Mouse (Mus musculus): Measurements from ENCODE around the gene Rab5if. TPM values are rescaled to one million over a fixed set of nuclear protein-coding genes. Genes with fewer than 3 reads are reported as not detected.
A peak's percentile ranks its signal among the peaks of the same experiment; 100 is the strongest.

Rab5if gene
- polyA plus RNA-seq, 1 experiment from 2014 or later, result 145 TPM

- WGBS, result 80% methylated on average over 7 of the region's 7 CpGs
- Histone ChIP-seq H3K4me1 (replicated peaks) (peaks cover 18% of the 10 kb centered on the region), H3K4me2 (no peak overlapping the region), H3K27me3 (no peaks in the 10 kb centered on the region), H3K9ac (no peak overlapping the region), H3K27ac (replicated peaks) (no peak overlapping the region), H3K36me3 (peaks cover 7% of the 10 kb centered on the region; the same call in 1 of the 2 replicates), H3K9me3 (no peaks in the 10 kb centered on the region), H3K4me3 (no peak overlapping the region)
- no peak for ATAC-seq (ENCODE audit: low FRiP score, low read depth)
Observed at GRCm38 (mm10) chr2:156858671-156859070, 4.3 kb upstream of the Rab5if start.

GRCm38 (mm10) chr2:156862041-156862717 is 749 bp upstream of the Rab5if start:
- Histone ChIP-seq H3K36me3 (peaks cover 17% of the 10 kb centered on the region), H3K27ac (replicated peaks) (peak overlapping the region; percentile 90), H3K4me1 (replicated peaks) (peaks cover 28% of the 10 kb centered on the region), H3K9ac (peak overlapping the region; percentile 70), H3K4me2 (peak overlapping the region; percentile 72), H3K9me3 (no peaks in the 10 kb centered on the region), H3K27me3 (no peaks in the 10 kb centered on the region), H3K4me3 (peak overlapping the region; percentile 86)
- no peak; the same call in 1 of the 2 replicates for ATAC-seq (ENCODE audit: low FRiP score, low read depth)
- under 1% methylated on average over 19 of the region's 19 CpGs for whole genome bisulfite sequencing

- Histone ChIP-seq H3K4me1 (replicated peaks) (peaks cover 28% of the 10 kb centered on the region), H3K36me3 (peaks cover 25% of the 10 kb centered on the region), H3K27me3 (no peaks in the 10 kb centered on the region), H3K9me3 (no peaks in the 10 kb centered on the region), H3K4me2 (peak overlapping the region; percentile 78), H3K9ac (peak overlapping the region; percentile 86), H3K4me3 (peak overlapping the region; percentile 86), H3K27ac (replicated peaks) (peak overlapping the region; percentile 86)
- WGBS, result 4% methylated on average over 28 of the region's 28 CpGs
- ATAC-seq (ENCODE audit: low FRiP score, low read depth), result no peak
Observed at GRCm38 (mm10) chr2:156863487-156864160, 696 bp downstream of the Rab5if start.

- H3K4me1 ChIP-seq (replicated peaks), result peaks cover 28% of the 10 kb centered on the region
- peaks cover 30% of the 10 kb centered on the region for H3K36me3 ChIP-seq
- ATAC-seq (ENCODE audit: low FRiP score, low read depth), result no peak
- H3K4me3 ChIP-seq, result peak overlapping the region; percentile 86; the same call in 1 of the 2 replicates
- H3K9me3 ChIP-seq, result no peaks in the 10 kb centered on the region
- peak overlapping the region; percentile 78; the same call in 1 of the 2 replicates for H3K4me2 ChIP-seq
- H3K27ac ChIP-seq (replicated peaks), result no peak overlapping the region
- no peak overlapping the region for H3K9ac ChIP-seq
- WGBS, result 60% methylated on average over 3 of the region's 3 CpGs
- no peaks in the 10 kb centered on the region for H3K27me3 ChIP-seq
Observed at GRCm38 (mm10) chr2:156864481-156864880, 1.6 kb downstream of the Rab5if start.

GRCm38 (mm10) chr2:156868994-156869393 is 6.1 kb downstream of the Rab5if start:
- peaks cover 52% of the 10 kb centered on the region for H3K36me3 ChIP-seq
- no peak overlapping the region for H3K4me3 ChIP-seq
- H3K9me3 ChIP-seq, result no peaks in the 10 kb centered on the region
- no peak overlapping the region for H3K4me2 ChIP-seq
- H3K27ac ChIP-seq (replicated peaks), result no peak overlapping the region
- H3K9ac ChIP-seq, result no peak overlapping the region
- WGBS, result 93% methylated on average over 8 of the region's 8 CpGs
- no peaks in the 10 kb centered on the region for H3K27me3 ChIP-seq
- ATAC-seq (ENCODE audit: low FRiP score, low read depth), result no peak
- H3K4me1 ChIP-seq (replicated peaks), result peaks cover 11% of the 10 kb centered on the region

GRCm38 (mm10) chr2:156869554-156869953 is 6.6 kb downstream of the Rab5if start:
- no peaks in the 10 kb centered on the region for H3K27me3 ChIP-seq
- H3K4me2 ChIP-seq, result no peak overlapping the region
- H3K27ac ChIP-seq (replicated peaks), result no peak overlapping the region
- 89% methylated on average over 7 of the region's 7 CpGs for WGBS
- no peak overlapping the region for H3K9ac ChIP-seq
- no peak for ATAC-seq (ENCODE audit: low FRiP score, low read depth)
- peaks cover 57% of the 10 kb centered on the region for H3K36me3 ChIP-seq
- peaks cover 5% of the 10 kb centered on the region for H3K4me1 ChIP-seq (replicated peaks)
- H3K9me3 ChIP-seq, result no peaks in the 10 kb centered on the region
- no peak overlapping the region for H3K4me3 ChIP-seq

- WGBS, result 52% methylated on average over 6 of the region's 6 CpGs
- H3K27me3 ChIP-seq, result no peaks in the 10 kb centered on the region
- H3K36me3 ChIP-seq, result peaks cover 64% of the 10 kb centered on the region
- 0 out of 2 replicates have a peak, but pooled peaks cover 4% of the 10 kb centered on the region for H3K4me1 ChIP-seq (replicated peaks)
- H3K9me3 ChIP-seq, result no peaks in the 10 kb centered on the region
- no peak overlapping the region for H3K27ac ChIP-seq (replicated peaks)
- no peak overlapping the region for H3K9ac ChIP-seq
- H3K4me3 ChIP-seq, result no peak overlapping the region
- no peak overlapping the region for H3K4me2 ChIP-seq
- ATAC-seq (ENCODE audit: low FRiP score, low read depth), result no peak
Observed at GRCm38 (mm10) chr2:156870519-156870918, 7.6 kb downstream of the Rab5if start.

GRCm38 (mm10) chr2:156873629-156874028 is 10.7 kb downstream of the Rab5if start:
- no peaks in the 10 kb centered on the region for H3K9me3 ChIP-seq
- ATAC-seq (ENCODE audit: low FRiP score, low read depth), result peak; percentile 59; the same call in 1 of the 2 replicates
- H3K9ac ChIP-seq, result no peak overlapping the region
- H3K4me2 ChIP-seq, result no peak overlapping the region
- H3K4me3 ChIP-seq, result no peak overlapping the region
- WGBS, result 29% methylated on average over 5 of the region's 5 CpGs
- H3K4me1 ChIP-seq (replicated peaks), result 0 out of 2 replicates have a peak, but pooled peaks cover 4% of the 10 kb centered on the region
- peaks cover 45% of the 10 kb centered on the region for H3K36me3 ChIP-seq
- H3K27me3 ChIP-seq, result no peaks in the 10 kb centered on the region
- no peak overlapping the region for H3K27ac ChIP-seq (replicated peaks)

GRCm38 (mm10) chr2:156874047-156874759 is 11.3 kb downstream of the Rab5if start:
- no peak for ATAC-seq (ENCODE audit: low FRiP score, low read depth)
- H3K27ac ChIP-seq (replicated peaks), result no peak overlapping the region
- H3K36me3 ChIP-seq, result peaks cover 39% of the 10 kb centered on the region
- H3K4me3 ChIP-seq, result no peak overlapping the region
- 0 out of 2 replicates have a peak, but pooled peaks cover 4% of the 10 kb centered on the region for H3K4me1 ChIP-seq (replicated peaks)
- H3K9ac ChIP-seq, result no peak overlapping the region
- H3K27me3 ChIP-seq, result no peaks in the 10 kb centered on the region
- H3K9me3 ChIP-seq, result no peaks in the 10 kb centered on the region
- WGBS, result 92% methylated on average over 8 of the region's 8 CpGs
- H3K4me2 ChIP-seq, result no peak overlapping the region

- Histone ChIP-seq H3K9me3 (no peaks in the 10 kb centered on the region), H3K4me2 (no peak overlapping the region), H3K9ac (no peak overlapping the region), H3K36me3 (peaks cover 34% of the 10 kb centered on the region), H3K4me3 (no peak overlapping the region), H3K4me1 (replicated peaks) (0 out of 2 replicates have a peak, but pooled peaks cover 4% of the 10 kb centered on the region), H3K27me3 (no peaks in the 10 kb centered on the region), H3K27ac (replicated peaks) (no peak overlapping the region)
- no peak for ATAC-seq (ENCODE audit: low FRiP score, low read depth)
- 93% methylated on average over 4 of the region's 4 CpGs for WGBS
Observed at GRCm38 (mm10) chr2:156874760-156875510, 12.0 kb downstream of the Rab5if start.

GRCm38 (mm10) chr2:156877726-156878125 is 14.8 kb downstream of the Rab5if start:
- 66% methylated on average over 9 of the region's 9 CpGs for WGBS
- Histone ChIP-seq H3K4me1 (replicated peaks) (no peaks in the 10 kb centered on the region), H3K27ac (replicated peaks) (no peak overlapping the region), H3K9ac (no peak overlapping the region), H3K36me3 (peaks cover 25% of the 10 kb centered on the region), H3K27me3 (no peaks in the 10 kb centered on the region), H3K4me2 (no peak overlapping the region), H3K4me3 (no peak overlapping the region), H3K9me3 (no peaks in the 10 kb centered on the region)
- ATAC-seq (ENCODE audit: low FRiP score, low read depth), result no peak
